Mouse (Mus musculus): ENCODE measurements around the gene Hif3a. TPM values are rescaled to one million over a fixed set of nuclear protein-coding genes. Genes with fewer than 3 reads are reported as not detected.

Hif3a gene
- polyA plus RNA-seq, 1 experiment from 2014 or later = 7.6 TPM

DNA sequence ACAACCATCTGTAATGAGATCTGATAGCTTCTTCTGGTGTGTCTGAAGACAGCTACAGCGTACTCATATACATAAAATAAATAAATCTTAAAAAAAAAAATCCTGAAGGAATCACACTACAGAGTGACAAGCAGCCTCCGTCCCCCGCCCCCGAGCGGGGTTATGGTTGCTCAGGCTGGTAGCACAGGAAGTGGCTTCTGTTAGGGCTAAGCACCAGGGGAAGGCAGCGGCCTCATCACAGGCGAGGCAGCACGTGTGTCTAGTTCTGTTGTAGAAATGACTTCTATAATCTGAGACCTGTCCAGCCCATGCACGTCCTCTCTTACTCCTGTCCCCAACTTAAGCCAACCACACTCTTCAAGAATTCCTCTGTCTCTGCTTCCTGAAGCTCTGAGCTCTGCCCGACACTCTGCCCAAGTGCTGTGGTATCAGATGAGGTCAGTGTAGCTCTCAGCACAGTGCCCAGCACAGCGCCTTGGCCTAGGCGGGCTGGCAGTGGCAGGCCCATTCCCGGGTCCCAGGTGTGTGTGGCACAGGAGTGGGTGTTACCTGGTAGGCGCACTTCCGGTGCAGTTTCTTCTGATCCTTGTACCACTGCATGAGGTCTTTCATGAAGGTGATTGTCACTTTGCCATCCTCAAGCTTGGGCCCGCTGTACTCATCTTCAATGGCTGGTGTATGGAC is 52.8 kb downstream of the Hif3a start:
- ATAC-seq (ENCODE audit: insufficient read depth, low FRiP score, low TSS enrichment) = no peak
- Histone ChIP-seq H3K9ac (ENCODE audit: low read length) (no peak overlapping the region), H3K9me3 (ENCODE audit: control insufficient read depth, low read length) (no peaks in the 10 kb centered on the region), H3K36me3 (ENCODE audit: control insufficient read depth, insufficient read depth, low read length) (peaks cover 33% of the 10 kb centered on the region), H3K4me3 (ENCODE audit: low read depth, low read length) (no peak overlapping the region), H3K27ac (ENCODE audit: low read depth, low read length) (no peak overlapping the region), H3K4me1 (ENCODE audit: control insufficient read depth, insufficient read depth, low read length) (no peaks in the 10 kb centered on the region), H3K27me3 (ENCODE audit: control insufficient read depth, insufficient read depth, low read length) (no peaks in the 10 kb centered on the region), H3K4me2 (ENCODE audit: low read depth) (no peak overlapping the region)
- DNase-seq (ENCODE audit: low spot score) = no peak
- WGBS = 92% methylated on average over 16 of the region's 16 CpGs

DNA sequence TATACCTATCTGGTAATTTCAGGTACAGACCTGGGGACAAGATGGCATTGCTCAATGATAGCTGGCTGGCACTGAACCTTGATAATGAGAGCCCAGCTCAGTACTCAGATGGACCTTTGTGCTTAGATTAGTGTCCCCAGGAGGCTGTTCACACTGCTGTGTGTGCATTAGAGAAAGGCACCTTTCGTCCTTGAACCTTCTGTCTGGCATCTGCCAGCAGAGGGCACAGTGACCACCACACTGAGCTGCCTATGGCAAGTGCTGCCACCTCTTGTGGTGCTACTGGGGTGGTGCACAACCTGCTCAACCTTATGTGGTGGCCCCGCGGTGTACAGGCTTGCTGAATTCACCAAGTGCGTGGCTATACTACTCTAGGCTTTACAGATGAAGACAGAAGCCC is 54.9 kb downstream of the Hif3a start:
- no peak overlapping the region for H3K27ac ChIP-seq (ENCODE audit: low read depth, low read length)
- DNase-seq (ENCODE audit: low spot score) (no peak), ATAC-seq (ENCODE audit: insufficient read depth, low FRiP score, low TSS enrichment) (no peak)
- no peaks in the 10 kb centered on the region for H3K27me3 ChIP-seq (ENCODE audit: control insufficient read depth, insufficient read depth, low read length)
- no peak overlapping the region for H3K4me2 ChIP-seq (ENCODE audit: low read depth)
- no peak overlapping the region for H3K9ac ChIP-seq (ENCODE audit: low read length)
- H3K4me1 ChIP-seq (ENCODE audit: control insufficient read depth, insufficient read depth, low read length) = no peaks in the 10 kb centered on the region
- no peaks in the 10 kb centered on the region for H3K9me3 ChIP-seq (ENCODE audit: control insufficient read depth, low read length)
- no peak overlapping the region for H3K4me3 ChIP-seq (ENCODE audit: low read depth, low read length)
- peaks cover 31% of the 10 kb centered on the region for H3K36me3 ChIP-seq (ENCODE audit: control insufficient read depth, insufficient read depth, low read length)
- WGBS = 84% methylated on average over 4 of the region's 4 CpGs

GRCm38 (mm10) chr7:17004716-17005115 is 57.5 kb downstream of the Hif3a start:
- no peak overlapping the region for H3K27ac ChIP-seq (ENCODE audit: low read depth, low read length)
- H3K9ac ChIP-seq (ENCODE audit: low read length) = no peak overlapping the region
- peaks cover 20% of the 10 kb centered on the region for H3K36me3 ChIP-seq (ENCODE audit: control insufficient read depth, insufficient read depth, low read length)
- DNase-seq (ENCODE audit: low spot score) (no peak), ATAC-seq (ENCODE audit: insufficient read depth, low FRiP score, low TSS enrichment) (no peak)
- H3K4me1 ChIP-seq (ENCODE audit: control insufficient read depth, insufficient read depth, low read length) = no peaks in the 10 kb centered on the region
- H3K9me3 ChIP-seq (ENCODE audit: control insufficient read depth, low read length) = no peaks in the 10 kb centered on the region
- H3K4me2 ChIP-seq (ENCODE audit: low read depth) = no peak overlapping the region
- H3K27me3 ChIP-seq (ENCODE audit: control insufficient read depth, insufficient read depth, low read length) = no peaks in the 10 kb centered on the region
- WGBS = 86% methylated on average over 7 of the region's 7 CpGs
- no peak overlapping the region for H3K4me3 ChIP-seq (ENCODE audit: low read depth, low read length)

- no peak for DNase-seq (ENCODE audit: low spot score)
- H3K27me3 ChIP-seq (ENCODE audit: control insufficient read depth, insufficient read depth, low read length) = no peaks in the 10 kb centered on the region
- H3K4me2 ChIP-seq (ENCODE audit: low read depth) = no peak overlapping the region
- 72% methylated on average over 7 of the region's 7 CpGs for WGBS
- no peak overlapping the region for H3K27ac ChIP-seq (ENCODE audit: low read depth, low read length)
- no peak for ATAC-seq (ENCODE audit: insufficient read depth, low FRiP score, low TSS enrichment)
- H3K9me3 ChIP-seq (ENCODE audit: control insufficient read depth, low read length) = no peaks in the 10 kb centered on the region
- H3K4me3 ChIP-seq (ENCODE audit: low read depth, low read length) = no peak overlapping the region
- H3K36me3 ChIP-seq (ENCODE audit: control insufficient read depth, insufficient read depth, low read length) = peaks cover 13% of the 10 kb centered on the region
- no peak overlapping the region for H3K9ac ChIP-seq (ENCODE audit: low read length)
- H3K4me1 ChIP-seq (ENCODE audit: control insufficient read depth, insufficient read depth, low read length) = no peaks in the 10 kb centered on the region
Observed at GRCm38 (mm10) chr7:17003230-17003960, 58.8 kb downstream of the Hif3a start.

DNA sequence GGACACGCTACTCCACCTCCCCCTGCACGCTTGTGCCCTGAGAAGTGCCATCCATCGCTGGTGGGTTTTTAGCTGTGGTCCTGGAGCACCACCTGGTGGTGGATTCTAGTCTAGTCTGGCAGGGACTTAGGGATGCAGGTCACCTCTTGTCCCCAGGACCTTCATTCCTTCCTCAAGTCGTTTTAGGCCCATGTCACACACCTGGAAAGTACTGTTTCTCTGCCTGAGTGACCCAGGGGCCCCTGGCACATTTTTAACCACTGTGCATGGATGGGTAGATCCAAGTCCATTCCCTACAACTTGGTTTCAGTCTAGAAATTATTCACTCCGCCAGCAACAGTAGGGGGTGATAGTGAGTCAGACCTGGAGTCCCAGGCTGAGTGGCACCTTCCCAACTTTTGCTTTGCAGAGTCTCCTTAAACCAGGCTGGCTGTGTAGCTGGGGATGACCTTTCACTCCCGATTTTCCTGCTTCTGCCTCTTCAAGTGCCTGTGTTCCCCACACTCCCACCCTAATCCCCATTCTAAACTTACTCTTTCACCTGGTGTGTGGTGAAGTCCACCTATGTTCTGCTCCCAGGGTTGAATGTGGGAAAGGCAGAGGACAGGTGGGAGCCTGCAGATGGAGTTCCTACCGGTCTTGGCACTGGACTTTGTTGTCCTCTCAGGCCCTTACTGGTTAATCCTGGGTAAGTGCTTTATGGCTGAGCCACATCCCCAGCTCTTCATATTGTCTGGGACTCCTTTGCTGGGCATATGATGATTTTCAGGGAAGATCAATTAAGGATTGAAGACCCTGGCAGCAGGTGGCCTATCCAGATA is 59.6 kb downstream of the Hif3a start:
- 10% methylated on average over 7 of the region's 7 CpGs for WGBS
- H3K4me3 ChIP-seq (ENCODE audit: low read depth, low read length) = no peak overlapping the region
- H3K4me1 ChIP-seq (ENCODE audit: control insufficient read depth, insufficient read depth, low read length) = no peaks in the 10 kb centered on the region
- no peaks in the 10 kb centered on the region for H3K27me3 ChIP-seq (ENCODE audit: control insufficient read depth, insufficient read depth, low read length)
- no peaks in the 10 kb centered on the region for H3K9me3 ChIP-seq (ENCODE audit: control insufficient read depth, low read length)
- H3K9ac ChIP-seq (ENCODE audit: low read length) = no peak overlapping the region
- peak; percentile 86 for DNase-seq (ENCODE audit: low spot score)
- peak; percentile 42 for ATAC-seq (ENCODE audit: insufficient read depth, low FRiP score, low TSS enrichment)
- H3K27ac ChIP-seq (ENCODE audit: low read depth, low read length) = no peak overlapping the region
- H3K4me2 ChIP-seq (ENCODE audit: low read depth) = no peak overlapping the region
- peaks cover 13% of the 10 kb centered on the region for H3K36me3 ChIP-seq (ENCODE audit: control insufficient read depth, insufficient read depth, low read length)

DNA sequence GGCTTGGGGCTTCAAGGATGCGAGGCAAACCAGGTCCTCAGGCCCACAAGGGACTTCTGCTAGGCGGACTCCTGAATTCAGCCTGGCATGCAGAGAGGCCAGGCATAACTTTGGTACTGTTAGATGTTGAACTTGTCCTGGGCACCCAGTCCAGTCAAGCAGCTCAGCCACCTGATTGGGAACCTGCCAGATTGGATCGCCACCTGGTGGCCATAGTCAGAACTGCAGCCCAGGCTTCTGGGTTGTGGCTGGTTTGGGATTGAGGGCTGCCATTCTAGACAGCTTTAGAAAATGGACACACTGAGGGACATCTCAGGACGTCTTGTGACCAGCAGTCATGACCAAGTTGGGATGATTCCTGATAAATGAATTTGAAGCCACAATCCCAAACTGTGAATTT is 62.6 kb downstream of the Hif3a start:
- ATAC-seq (ENCODE audit: insufficient read depth, low FRiP score, low TSS enrichment) = no peak
- WGBS = 20% methylated on average over 4 of the region's 4 CpGs
- H3K9me3 ChIP-seq (ENCODE audit: control insufficient read depth, low read length) = no peaks in the 10 kb centered on the region

DNA sequence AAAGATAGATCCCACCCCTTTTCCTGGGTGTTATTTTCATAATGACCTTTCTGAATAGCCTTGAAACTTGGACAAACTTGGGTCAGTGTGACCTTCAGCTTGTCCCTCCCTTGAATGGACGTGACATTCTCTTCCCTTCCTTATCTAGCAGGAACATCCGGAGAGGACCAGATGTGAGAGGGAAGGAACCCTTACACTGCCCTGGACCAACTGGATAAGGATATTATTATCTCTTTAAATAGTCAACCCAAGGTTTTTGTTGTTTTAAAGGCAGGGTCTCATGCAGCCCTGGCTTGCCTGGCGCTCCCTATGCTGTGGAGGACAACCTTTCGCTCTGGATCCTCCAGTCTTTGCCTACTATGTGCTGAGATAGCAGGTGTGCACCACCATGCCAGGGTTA is 63.0 kb downstream of the Hif3a start:
- DNase-seq (ENCODE audit: low spot score) (no peak), ATAC-seq (ENCODE audit: insufficient read depth, low FRiP score, low TSS enrichment) (no peak)
- no peaks in the 10 kb centered on the region for H3K27me3 ChIP-seq (ENCODE audit: control insufficient read depth, insufficient read depth, low read length)
- peaks cover 3% of the 10 kb centered on the region for H3K36me3 ChIP-seq (ENCODE audit: control insufficient read depth, insufficient read depth, low read length)
- H3K27ac ChIP-seq (ENCODE audit: low read depth, low read length) = no peak overlapping the region
- H3K9ac ChIP-seq (ENCODE audit: low read length) = no peak overlapping the region
- H3K4me1 ChIP-seq (ENCODE audit: control insufficient read depth, insufficient read depth, low read length) = peaks cover 12% of the 10 kb centered on the region; the same call in 1 of the 2 replicates
- 71% methylated on average over 4 of the region's 4 CpGs for WGBS
- H3K9me3 ChIP-seq (ENCODE audit: control insufficient read depth, low read length) = no peaks in the 10 kb centered on the region
- H3K4me2 ChIP-seq (ENCODE audit: low read depth) = no peak overlapping the region
- H3K4me3 ChIP-seq (ENCODE audit: low read depth, low read length) = no peak overlapping the region

More for the DNA sequence above, 62.6 kb downstream of the Hif3a start:
- DNase-seq (ENCODE audit: low spot score) = peak; percentile 86
- peaks cover 10% of the 10 kb centered on the region; the same call in 1 of the 2 replicates for H3K4me1 ChIP-seq (ENCODE audit: control insufficient read depth, insufficient read depth, low read length)
- no peak overlapping the region for H3K27ac ChIP-seq (ENCODE audit: low read depth, low read length)
- H3K4me3 ChIP-seq (ENCODE audit: low read depth, low read length) = no peak overlapping the region
- no peaks in the 10 kb centered on the region for H3K27me3 ChIP-seq (ENCODE audit: control insufficient read depth, insufficient read depth, low read length)
- H3K9ac ChIP-seq (ENCODE audit: low read length) = no peak overlapping the region
- peaks cover 5% of the 10 kb centered on the region for H3K36me3 ChIP-seq (ENCODE audit: control insufficient read depth, insufficient read depth, low read length)
- no peak overlapping the region for H3K4me2 ChIP-seq (ENCODE audit: low read depth)

- 90% methylated on average over 4 of the region's 4 CpGs for WGBS
- peaks cover 20% of the 10 kb centered on the region for H3K4me1 ChIP-seq (ENCODE audit: control insufficient read depth, insufficient read depth, low read length)
- no peaks in the 10 kb centered on the region for H3K36me3 ChIP-seq (ENCODE audit: control insufficient read depth, insufficient read depth, low read length)
- no peak overlapping the region for H3K9ac ChIP-seq (ENCODE audit: low read length)
- H3K27me3 ChIP-seq (ENCODE audit: control insufficient read depth, insufficient read depth, low read length) = no peaks in the 10 kb centered on the region
- peak overlapping the region; percentile 45; the same call in 1 of the 2 replicates for H3K4me3 ChIP-seq (ENCODE audit: low read depth, low read length)
- no peak for DNase-seq (ENCODE audit: low spot score)
- no peak for ATAC-seq (ENCODE audit: insufficient read depth, low FRiP score, low TSS enrichment)
- no peak overlapping the region for H3K27ac ChIP-seq (ENCODE audit: low read depth, low read length)
- H3K9me3 ChIP-seq (ENCODE audit: control insufficient read depth, low read length) = no peaks in the 10 kb centered on the region
- peak overlapping the region; percentile 47 for H3K4me2 ChIP-seq (ENCODE audit: low read depth)
Observed at GRCm38 (mm10) chr7:16995345-16995744, 66.9 kb downstream of the Hif3a start.
